Mouse (Mus musculus) CH12.LX (cell line): ENCODE measurements around the gene Cyp24a1. TPM values are rescaled to one million over a fixed set of nuclear protein-coding genes. Genes with fewer than 3 reads are reported as not detected.
A peak's percentile ranks its signal among the peaks of the same experiment; 100 is the strongest.

ENCODE experiments used
- DNase-seq: peaks from one replicate; pipeline ENCODE4 v3.0.0-alpha.2; 2013; ENCODE audit errors: extremely low read depth
- H3K27ac ChIP-seq: 2 replicates; pipeline ENCODE4 v1.5.1; 2012; ENCODE audit warnings: low read depth, mild to moderate bottlenecking, control low read depth, moderate library complexity; ENCODE audit not compliant: insufficient read depth
- H3K27me3 ChIP-seq: replicated peaks from 2 replicates; pipeline ENCODE3; 2012; ENCODE audit warnings: inconsistent platforms
- H3K36me3 ChIP-seq, 2 experiments: replicated peaks in 1 of 2; 2 replicates each; pipeline versions ENCODE3 to v1.6.1; 2012; ENCODE audit warnings: inconsistent platforms in 1 of 2, low read length in 1 of 2, mild to moderate bottlenecking in 1 of 2, mixed read lengths in 1 of 2, moderate library complexity in 1 of 2; ENCODE audit not compliant: control insufficient read depth in 1 of 2, insufficient read depth in 1 of 2
- H3K4me1 ChIP-seq, 2 experiments: 2 replicates each; pipeline ENCODE4 v1.6.1; 2012; ENCODE audit warnings: inconsistent platforms in 1 of 2, moderate library complexity in 1 of 2; ENCODE audit not compliant: insufficient read depth in 2 of 2, control insufficient read depth in 1 of 2
- H3K4me2 ChIP-seq: 2 replicates; pipeline ENCODE4 v1.6.1; 2012; ENCODE audit warnings: low read depth, mild to moderate bottlenecking, control low read depth; ENCODE audit not compliant: poor library complexity, insufficient read depth, severe bottlenecking
- H3K4me3 ChIP-seq, 3 experiments: fragments of 150-350 bp in 1 of 3; sonication (generic) in 1 of 3; replicated peaks in 1 of 3; 2 replicates each; pipeline versions ENCODE3 to v1.5.1; 2011 to 2012; ENCODE audit warnings: low read depth in 2 of 3, low read length in 2 of 3, mild to moderate bottlenecking in 2 of 3, moderate library complexity in 2 of 3, control low read depth in 1 of 3, improper control_type of control experiment in 1 of 3, inconsistent platforms in 1 of 3, mixed read lengths in 1 of 3; ENCODE audit not compliant: poor library complexity in 1 of 3
- H3K79me2 ChIP-seq: replicated peaks from 2 replicates; pipeline ENCODE4 v1.6.1; 2012; ENCODE audit warnings: mild to moderate bottlenecking, moderate library complexity; ENCODE audit not compliant: control insufficient read depth, poor library complexity, insufficient read depth, severe bottlenecking; ENCODE audit errors: extremely low read depth
- H3K9ac ChIP-seq: 2 replicates; pipeline ENCODE4 v1.6.1; 2012; ENCODE audit warnings: low read depth, mild to moderate bottlenecking, control low read depth, moderate library complexity; ENCODE audit not compliant: insufficient read depth
- H3K9me3 ChIP-seq: replicated peaks from 2 replicates; pipeline ENCODE3; 2012; ENCODE audit warnings: low read length, inconsistent platforms, mixed read lengths
- BHLHE40 ChIP-seq: IDR thresholded peaks from 2 replicates; pipeline ENCODE4 v1.6.1; 2011; ENCODE audit warnings: mild to moderate bottlenecking, low read depth, low read length, improper control_type of control experiment
- CHD1 ChIP-seq: IDR thresholded peaks from 2 replicates; pipeline ENCODE4 v1.6.1; 2012; ENCODE audit warnings: low read depth, low read length, improper control_type of control experiment, inconsistent platforms
- CHD2 ChIP-seq: IDR thresholded peaks from 2 replicates; pipeline ENCODE4 v1.6.1; 2011; ENCODE audit warnings: low read length, improper control_type of control experiment
- CTCF ChIP-seq, 2 experiments: IDR thresholded peaks in 1 of 2; conservative IDR thresholded peaks in 1 of 2; 2 replicates each; pipeline ENCODE4 v1.5.1; 2011 to 2012; ENCODE audit warnings: low read depth in 2 of 2, low read length in 2 of 2, improper control_type of control experiment in 1 of 2, inconsistent platforms in 1 of 2, mild to moderate bottlenecking in 1 of 2, moderate library complexity in 1 of 2
- ELF1 ChIP-seq: IDR thresholded peaks from 2 replicates; pipeline ENCODE4 v1.6.1; 2014; ENCODE audit warnings: low read depth, mild to moderate bottlenecking, inconsistent platforms, low read length, improper control_type of control experiment
- ETS1 ChIP-seq: conservative IDR thresholded peaks from 2 replicates; pipeline ENCODE4 v1.6.1; 2012; ENCODE audit warnings: low read depth, mild to moderate bottlenecking, inconsistent platforms, low read length, improper control_type of control experiment, moderate library complexity
- GABPA ChIP-seq: IDR thresholded peaks from 2 replicates; pipeline ENCODE4 v1.6.1; 2012; ENCODE audit warnings: low read depth, low read length, improper control_type of control experiment, inconsistent platforms; ENCODE audit not compliant: insufficient replicate concordance
- HCFC1 ChIP-seq: IDR thresholded peaks from 2 replicates; pipeline ENCODE4 v1.6.1; 2012; ENCODE audit warnings: low read depth, mild to moderate bottlenecking, inconsistent platforms, low read length, improper control_type of control experiment
- IRF4 ChIP-seq: IDR thresholded peaks from 2 replicates; pipeline ENCODE4 v1.6.1; 2014; ENCODE audit warnings: low read depth, mild to moderate bottlenecking, inconsistent platforms, low read length, improper control_type of control experiment
- JUND ChIP-seq: conservative IDR thresholded peaks from 2 replicates; pipeline ENCODE4 v1.6.1; 2011; ENCODE audit warnings: low read depth, low read length, improper control_type of control experiment
- KAT2A ChIP-seq: IDR thresholded peaks from 2 replicates; pipeline ENCODE4 v1.6.1; 2012; ENCODE audit warnings: low read length, improper control_type of control experiment, inconsistent platforms; ENCODE audit not compliant: insufficient replicate concordance
- MAX ChIP-seq: IDR thresholded peaks from 2 replicates; pipeline ENCODE4 v1.6.1; 2011; ENCODE audit warnings: low read length, improper control_type of control experiment
- MXI1 ChIP-seq: IDR thresholded peaks from 2 replicates; pipeline ENCODE4 v1.6.1; 2011; ENCODE audit warnings: mild to moderate bottlenecking, low read depth, low read length, improper control_type of control experiment
- MYC ChIP-seq: IDR thresholded peaks from 2 replicates; pipeline ENCODE4 v1.6.1; 2011; ENCODE audit warnings: low read depth, mild to moderate bottlenecking, improper control_type of control experiment, low read length
- NRF1 ChIP-seq: IDR thresholded peaks from 2 replicates; pipeline ENCODE4 v1.6.1; 2014; ENCODE audit warnings: low read depth, mild to moderate bottlenecking, inconsistent platforms, low read length, improper control_type of control experiment, moderate library complexity
- PAX5 ChIP-seq: IDR thresholded peaks from 2 replicates; pipeline ENCODE4 v1.6.1; 2012; ENCODE audit warnings: low read length, inconsistent platforms, mixed read lengths
- POLR2AphosphoS2 ChIP-seq: IDR thresholded peaks from 2 replicates; pipeline ENCODE4 v1.6.1; 2011; ENCODE audit warnings: low read depth, low read length, improper control_type of control experiment
- RAD21 ChIP-seq: IDR thresholded peaks from 2 replicates; pipeline ENCODE4 v1.6.1; 2011; ENCODE audit warnings: low read depth, mild to moderate bottlenecking, low read length, improper control_type of control experiment, moderate library complexity
- RCOR1 ChIP-seq: conservative IDR thresholded peaks from 2 replicates; pipeline ENCODE4 v1.6.1; 2012; ENCODE audit warnings: low read depth, mild to moderate bottlenecking, inconsistent platforms, low read length, improper control_type of control experiment
- SIN3A ChIP-seq: IDR thresholded peaks from 2 replicates; pipeline ENCODE4 v1.6.1; 2012; ENCODE audit warnings: low read length, improper control_type of control experiment, inconsistent platforms
- SMC3 ChIP-seq: IDR thresholded peaks from 2 replicates; pipeline ENCODE4 v1.6.1; 2011; ENCODE audit warnings: low read depth, low read length, improper control_type of control experiment
- TBP ChIP-seq: conservative IDR thresholded peaks from 2 replicates; pipeline ENCODE4 v1.6.1; 2011; ENCODE audit warnings: low read depth, low read length, improper control_type of control experiment
- TCF12 ChIP-seq: IDR thresholded peaks from 2 replicates; pipeline ENCODE4 v1.6.1; 2014; ENCODE audit warnings: low read depth, mild to moderate bottlenecking, inconsistent platforms, low read length, improper control_type of control experiment
- UBTF ChIP-seq: IDR thresholded peaks from 2 replicates; pipeline ENCODE4 v1.6.1; 2012; ENCODE audit warnings: low read depth, mild to moderate bottlenecking, inconsistent platforms, low read length, improper control_type of control experiment, moderate library complexity
- USF1 ChIP-seq: IDR thresholded peaks from 2 replicates; pipeline ENCODE4 v1.6.1; 2014; ENCODE audit warnings: low read depth, mild to moderate bottlenecking, inconsistent platforms, low read length, improper control_type of control experiment
- ZKSCAN1 ChIP-seq: IDR thresholded peaks from 2 replicates; pipeline ENCODE4 v1.6.1; 2012; ENCODE audit warnings: low read depth, inconsistent platforms, low read length, improper control_type of control experiment, borderline replicate concordance
- dilution Hi-C: fragments of 300-500 bp; cut with MboI; formaldehyde crosslinking; loops from 2 replicates; pipeline ENCODE4 v1.14.3; 2020; ENCODE audit warnings: low sequenced_read_pairs; ENCODE audit not compliant: extremely low pct_unique_long_range_greater_than_20kb, extremely low pct_ligation_motif_present
- in situ Hi-C: fragments of 300-500 bp; cut with MboI; formaldehyde crosslinking; loops from 3 replicates; pipeline ENCODE4 v1.14.3; 2019; ENCODE audit warnings: low sequenced_read_pairs, low pct_ligation_motif_present, low pct_unique_long_range_greater_than_20kb, mixed read lengths
- polyA plus RNA-seq: library from polyadenylated mRNA; unstranded; fragments of >175 nt; gene quantifications from 2 replicates; pipeline ENCODE4 v1.2.1, GENCODE M21; 2012; ENCODE audit warnings: low read depth; ENCODE audit not compliant: insufficient read length
- total RNA-seq, 2 experiments: library from RNA; depleted of rRNA; stranded (reverse); fragments of 300-350 nt in 1 of 2; fragments of >200 nt in 1 of 2; gene quantifications; 2 replicates each; pipeline ENCODE4 v1.2.3; 2012 to 2014

Gene Cyp24a1
- total and polyA plus RNA-seq, 3 experiments: not detected

- peak; percentile 61; the same call in 1 of the 2 replicates for TF ChIP-seq RCOR1
- peak; percentile 68; the same call in 1 of the 2 replicates for TF ChIP-seq TBP
- peak; percentile 64; the same call in 1 of the 2 replicates for TF ChIP-seq IRF4
- no peak for TF ChIP-seq KAT2A
- TF ChIP-seq ELF1: 0 out of 2 replicates have a peak, but pooled peaks have one; percentile 16
- TF ChIP-seq PAX5: no peak
- TF ChIP-seq ZKSCAN1: no peak
- TF ChIP-seq JUND: no peak; the same call in 1 of the 2 replicates
- TF ChIP-seq POLR2AphosphoS2: no peak
- TF ChIP-seq CHD1: peak; percentile 100
- 0 out of 2 replicates have a peak, but pooled peaks have one; percentile 22 for TF ChIP-seq BHLHE40
- TF ChIP-seq SIN3A: no peak; the same call in 1 of the 2 replicates
- TF ChIP-seq SMC3: peak; percentile 37
- TF ChIP-seq TCF12: peak; percentile 64
- peak; percentile 42; the same call in 1 of the 2 replicates for TF ChIP-seq ETS1
- no peak for TF ChIP-seq MYC
- no peak; the same call in 1 of the 2 replicates for TF ChIP-seq NRF1
- TF ChIP-seq USF1: no peak
Observed at GRCm38 (mm10) chr2:170511073-170511891, 14.3 kb upstream of the Cyp24a1 start (continued).

- H3K9me3 ChIP-seq: no peaks in the 10 kb centered on the region
- H3K79me2 ChIP-seq: peaks cover 22% of the 10 kb centered on the region
- H3K4me2 ChIP-seq: peak overlapping the region; percentile 53
- dilution Hi-C loops: no loop called here
- peak overlapping the region; percentile 33 to 46 (median 42) for H3K4me3 ChIP-seq
- peak; percentile 82 for DNase-seq
- H3K9ac ChIP-seq: peak overlapping the region; percentile 19; the same call in 1 of the 2 replicates
- TF ChIP-seq MAX: peak; percentile 22; the same call in 1 of the 2 replicates
- TF ChIP-seq MXI1: no peak
- TF ChIP-seq GABPA: no peak
- TF ChIP-seq ELF1: peak; percentile 81
- TF ChIP-seq RAD21: peak; percentile 83
- TF ChIP-seq IRF4: 0 out of 2 replicates have a peak, but pooled peaks have one; percentile 16
- TF ChIP-seq NRF1: peak; percentile 81
- peak; percentile 59 for TF ChIP-seq SMC3
- TF ChIP-seq CTCF (conservative IDR thresholded peaks at IDR 0.05 in 1 of 2, IDR thresholded peaks at IDR 0.05 in 1 of 2; ENCODE audit: low read depth in 2 of 2, low read length in 2 of 2): peak; percentile 68 to 87
- peak; percentile 25; the same call in 1 of the 2 replicates for TF ChIP-seq HCFC1
- no peak for TF ChIP-seq UBTF
- TF ChIP-seq CHD2: peak; percentile 65; the same call in 1 of the 2 replicates
- 0 out of 2 replicates have a peak, but pooled peaks have one; percentile 10 for TF ChIP-seq BHLHE40
- TF ChIP-seq, all 38 proteins: peak for 10
- H3K4me1 ChIP-seq: peaks cover 17 to 41% of the 10 kb centered on the region in 2 experiments
- H3K27ac ChIP-seq: no peak overlapping the region
- in situ Hi-C loops: loop anchor here (5.0 to 25.0 kb wide), 5 partner anchors 57 to 1547 kb away; partner anchors contain the start of gene Zfp64
- peaks cover 29% of the 10 kb centered on the region for H3K27me3 ChIP-seq
- H3K36me3 ChIP-seq: peaks cover 0 to 6% of the 10 kb centered on the region in 2 experiments
Observed at GRCm38 (mm10) chr2:170508821-170509220, 11.9 kb upstream of the Cyp24a1 start.
